Mouse (Mus musculus) retina, postnatal 1 day (tissue): ENCODE measurements around the gene Aven.

ENCODE experiments used
- DNase-seq: peaks from one replicate; pipeline ENCODE4 v3.0.0-alpha.2; 2012

Gene Aven

DNA sequence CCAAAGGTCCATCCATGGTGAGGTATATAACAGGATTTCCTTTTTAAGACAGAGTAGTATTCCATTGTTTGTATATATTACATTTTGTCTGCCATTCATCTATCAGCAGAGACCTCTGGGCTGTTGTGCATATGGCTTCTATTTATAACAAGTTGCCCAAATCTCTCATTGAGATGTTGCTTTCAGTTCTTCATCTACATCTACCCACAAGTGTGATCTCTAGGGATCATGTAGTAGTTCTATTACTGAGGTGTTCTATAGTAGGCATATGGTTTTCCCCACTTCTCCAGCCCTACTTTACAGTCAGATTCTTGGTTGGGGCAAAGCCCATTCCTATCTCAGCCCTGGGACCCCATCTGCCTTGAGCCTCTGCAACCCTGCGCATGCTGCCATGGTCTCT lies 72.3 kb downstream of the Aven start:
- DNase-seq = no peak

GRCm38 (mm10) chr2:112566290-112567085 lies 73.7 kb downstream of the Aven start:
- no peak for DNase-seq

GRCm38 (mm10) chr2:112567786-112568185 lies 75.0 kb downstream of the Aven start:
- DNase-seq = no peak

DNA sequence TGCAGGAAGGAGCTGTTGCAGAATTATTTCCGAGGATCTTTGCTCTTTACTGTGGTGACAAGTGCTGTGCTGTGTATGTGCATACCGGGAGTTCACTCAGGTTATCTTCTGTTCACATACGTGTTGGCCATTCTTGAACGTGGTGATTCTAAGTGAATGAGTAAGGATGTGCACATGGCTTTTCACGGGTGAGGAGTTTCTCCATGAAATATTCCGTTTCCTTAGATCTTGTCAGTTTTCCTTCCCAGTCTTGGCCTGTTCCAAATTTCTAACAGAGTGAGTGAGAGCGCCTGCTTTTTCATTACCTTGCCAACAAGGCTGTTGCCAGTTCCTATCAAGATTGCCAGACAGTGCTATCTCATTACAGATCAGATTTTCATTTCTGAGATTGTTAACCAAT lies 98.2 kb downstream of the Aven start:
- no peak for DNase-seq

- peak; percentile 41 for DNase-seq
These were observed 98.7 kb downstream of the Aven start for GRCm38 (mm10) chr2:112591451-112591871.

GRCm38 (mm10) chr2:112593322-112593721 lies 100.6 kb downstream of the Aven start:
- DNase-seq = no peak

- DNase-seq = no peak
These were observed 101.0 kb downstream of the Aven start for GRCm38 (mm10) chr2:112593781-112594180.

GRCm38 (mm10) chr2:112595807-112596206 lies 103.0 kb downstream of the Aven start:
- DNase-seq = no peak

DNA sequence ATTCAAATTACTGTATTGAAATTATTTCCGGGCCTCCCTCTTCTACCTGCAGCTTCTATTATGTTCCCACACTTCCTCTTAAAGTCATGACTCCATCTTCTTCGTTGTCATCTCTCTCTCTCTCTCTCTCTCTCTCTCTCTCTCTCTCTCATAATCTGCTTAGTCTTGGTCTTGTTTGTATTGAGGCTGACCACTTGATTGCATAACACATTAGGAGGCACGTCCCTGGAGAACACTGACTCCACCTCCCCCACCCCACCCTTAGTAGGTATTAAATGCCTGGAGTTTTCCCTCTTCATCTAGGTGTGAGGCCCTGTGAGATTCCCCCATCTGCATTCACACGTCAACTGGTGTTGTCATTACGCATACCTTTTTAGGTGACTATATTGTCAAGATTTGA lies 103.7 kb downstream of the Aven start:
- no peak for DNase-seq

- no peak for DNase-seq
These were observed 104.3 kb downstream of the Aven start for GRCm38 (mm10) chr2:112597064-112597463.

DNA sequence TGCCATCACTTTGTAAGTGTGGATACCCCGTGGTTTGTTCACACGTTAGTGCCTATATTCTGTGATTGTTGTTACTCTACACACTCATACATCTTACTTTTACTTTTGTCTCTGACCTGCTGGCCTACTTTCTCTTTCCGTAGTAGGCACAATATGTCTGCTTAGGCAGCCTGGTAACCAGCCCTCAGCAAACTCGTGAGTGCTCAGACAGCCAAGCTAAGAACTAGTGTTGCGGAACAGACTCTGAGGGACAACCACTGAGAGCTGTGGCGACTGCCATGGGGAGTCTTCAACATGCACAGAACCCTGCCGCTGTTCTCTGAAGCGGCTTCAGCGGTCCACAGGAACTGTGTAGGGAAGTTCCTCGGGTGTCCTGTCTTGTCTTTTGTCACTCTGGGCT lies 107.5 kb downstream of the Aven start:
- DNase-seq = peak; percentile 41

DNA sequence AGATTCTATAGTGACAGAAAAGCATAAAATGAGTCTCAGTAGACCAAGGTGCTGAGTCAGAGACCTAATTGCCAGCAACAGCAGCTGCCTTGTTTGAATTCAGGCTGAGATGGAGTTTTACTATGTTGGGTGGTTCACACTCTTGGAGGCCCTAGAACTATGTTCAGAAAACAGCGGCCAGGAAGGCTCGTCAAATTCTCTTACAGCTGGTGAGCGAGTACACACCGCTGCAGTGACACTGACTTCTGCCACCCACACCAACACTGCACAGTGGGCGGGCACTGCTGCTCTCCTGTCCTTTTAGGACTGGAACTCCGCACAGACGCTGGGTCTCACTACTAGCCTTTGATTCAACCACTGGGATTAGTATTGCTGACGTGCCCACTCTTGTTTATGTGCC lies 109.7 kb downstream of the Aven start:
- no peak for DNase-seq

- no peak for DNase-seq
These were observed 113.8 kb downstream of the Aven start for GRCm38 (mm10) chr2:112606536-112606935.

- DNase-seq = no peak
These were observed 119.9 kb downstream of the Aven start for GRCm38 (mm10) chr2:112612628-112613027.

- no peak for DNase-seq
These were observed 121.6 kb downstream of the Aven start for GRCm38 (mm10) chr2:112614375-112614774.

GRCm38 (mm10) chr2:112617206-112617605 lies 124.4 kb downstream of the Aven start:
- DNase-seq = no peak

DNA sequence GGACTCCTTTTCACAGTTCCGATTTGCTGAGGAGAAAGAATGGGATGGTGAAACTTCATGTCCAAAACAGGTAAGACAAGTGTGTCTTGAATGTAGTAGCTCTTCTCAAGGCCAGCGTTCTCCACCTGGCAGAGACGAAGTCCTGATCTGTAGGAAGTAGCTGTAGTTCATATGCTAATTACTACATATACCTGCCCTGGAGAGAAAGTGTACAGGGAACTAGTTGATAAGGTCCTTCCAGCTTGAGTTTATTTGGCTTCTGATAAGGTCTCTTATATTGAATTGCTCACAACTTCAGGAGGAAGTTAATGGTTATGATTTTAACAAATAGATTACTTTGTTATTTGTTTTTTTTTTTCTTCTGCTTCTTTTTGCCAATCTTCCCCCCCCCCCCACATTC lies 132.4 kb downstream of the Aven start:
- no peak for DNase-seq

- no peak for DNase-seq
These were observed 137.9 kb downstream of the Aven start for GRCm38 (mm10) chr2:112630669-112631068.

GRCm38 (mm10) chr2:112632536-112632935 lies 139.8 kb downstream of the Aven start:
- DNase-seq = no peak

- no peak for DNase-seq
These were observed 144.4 kb downstream of the Aven start for GRCm38 (mm10) chr2:112637206-112637605.

DNA sequence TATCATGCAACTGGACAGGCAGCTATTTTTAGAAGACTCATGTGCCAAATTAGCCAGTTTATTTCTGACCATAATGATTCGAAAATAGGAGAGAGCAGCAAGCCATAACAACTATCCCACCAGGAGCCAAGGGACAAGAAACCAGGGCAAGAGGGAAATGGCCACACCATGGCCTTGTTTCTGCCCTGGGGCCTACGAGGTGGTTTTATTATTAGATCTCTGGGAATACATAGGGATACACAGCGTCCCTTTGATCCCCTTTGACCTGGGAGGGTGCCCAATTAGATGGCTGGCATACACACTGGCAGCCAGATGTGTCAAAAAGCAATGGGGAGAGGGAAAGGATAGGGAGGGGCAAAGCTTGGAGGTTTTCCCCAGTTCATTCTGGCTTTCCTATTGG lies 161.1 kb downstream of the Aven start:
- DNase-seq = no peak

DNA sequence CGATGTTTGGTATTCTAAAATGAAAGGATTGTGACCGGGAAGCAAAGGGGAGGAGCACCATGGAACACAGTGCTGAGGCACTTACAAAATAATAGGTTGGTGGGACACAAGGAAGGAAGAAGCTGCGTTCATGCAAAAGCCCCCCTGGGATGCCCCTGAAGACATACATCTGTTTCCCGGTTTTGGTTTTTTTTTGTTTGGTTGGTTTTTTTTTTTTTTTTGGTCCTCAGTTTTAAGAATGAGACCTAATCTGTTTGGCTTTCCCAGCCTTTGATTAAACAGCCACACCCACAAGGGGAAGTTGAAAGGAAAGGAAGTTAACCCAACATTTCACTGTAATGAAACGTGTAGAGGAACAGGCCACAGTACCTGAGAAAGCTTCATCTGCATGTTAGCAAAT lies 163.4 kb downstream of the Aven start:
- DNase-seq = no peak

- no peak for DNase-seq
These were observed 176.7 kb downstream of the Aven start for GRCm38 (mm10) chr2:112669461-112669860.

- no peak for DNase-seq
These were observed 183.4 kb downstream of the Aven start for GRCm38 (mm10) chr2:112676175-112676574.

DNA sequence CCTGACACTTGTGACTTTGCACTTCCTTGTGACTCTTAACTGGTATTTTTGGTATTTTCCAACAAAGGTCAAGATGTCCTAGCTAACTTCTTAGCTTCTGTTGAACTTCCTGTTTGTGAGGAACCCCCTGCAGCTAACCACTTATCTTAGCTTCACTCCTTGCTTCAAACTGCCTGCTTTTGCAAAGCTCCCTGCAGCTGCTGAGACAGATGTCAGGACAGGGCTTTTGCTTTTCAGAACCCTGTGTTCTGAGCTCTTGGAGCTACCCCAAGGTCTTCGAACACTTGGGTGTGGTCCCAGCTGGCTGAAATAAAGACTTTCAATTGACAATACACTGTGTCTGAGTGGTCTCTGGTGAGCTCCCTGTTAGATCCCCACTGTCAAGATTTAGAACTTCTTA lies 184.0 kb downstream of the Aven start:
- DNase-seq = no peak
